Mouse (Mus musculus): ENCODE results near the gene Ube2d2b. TPM values are rescaled to one million over a fixed set of nuclear protein-coding genes. Genes with fewer than 3 reads are reported as not detected.

Gene Ube2d2b
- polyA plus RNA-seq, 1 experiment from 2014 or later, result 0.35 TPM

DNA sequence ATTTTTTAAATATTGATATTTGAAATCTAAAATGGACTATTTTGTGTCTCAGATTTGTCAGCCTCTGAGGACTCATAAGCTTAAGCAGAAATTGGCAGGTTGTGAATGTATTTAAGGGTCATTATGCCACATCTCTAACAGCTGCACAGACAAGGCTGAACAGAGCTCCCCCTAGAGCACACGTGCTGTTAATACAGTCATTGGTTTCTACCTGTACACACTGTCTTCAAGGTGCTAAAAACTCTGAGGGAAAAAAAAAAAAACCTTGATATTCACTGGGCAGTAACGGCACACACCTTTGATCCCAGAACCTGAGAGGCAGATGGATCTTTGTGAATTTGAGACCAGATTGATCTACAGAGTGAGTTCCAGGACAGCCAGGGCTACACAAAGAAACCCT, 29.1 kb downstream of the Ube2d2b start:
- ATAC-seq (ENCODE audit: insufficient number of reproducible peaks, insufficient read depth, low FRiP score, low TSS enrichment), result no peak
- peaks cover 5% of the 10 kb centered on the region; the same call in 1 of the 2 replicates for H3K4me1 ChIP-seq
- no peak overlapping the region for H3K27ac ChIP-seq
- 37% methylated on average over 2 of the region's 2 CpGs for WGBS
- H3K9me3 ChIP-seq, result no peaks in the 10 kb centered on the region
- H3K4me3 ChIP-seq, result no peak overlapping the region
- no peaks in the 10 kb centered on the region for H3K36me3 ChIP-seq
- no peak overlapping the region for H3K4me2 ChIP-seq (replicated peaks)
- no peak overlapping the region for H3K9ac ChIP-seq
- H3K27me3 ChIP-seq, result no peaks in the 10 kb centered on the region

GRCm38 (mm10) chr5:107863971-107864370, 34.1 kb downstream of the Ube2d2b start:
- ATAC-seq (ENCODE audit: insufficient number of reproducible peaks, insufficient read depth, low FRiP score, low TSS enrichment), result no peak
- no peaks in the 10 kb centered on the region for H3K27me3 ChIP-seq
- no peak overlapping the region for H3K4me3 ChIP-seq
- H3K9me3 ChIP-seq, result no peaks in the 10 kb centered on the region
- no peak overlapping the region for H3K9ac ChIP-seq
- no peaks in the 10 kb centered on the region for H3K36me3 ChIP-seq
- no peak overlapping the region for H3K4me2 ChIP-seq (replicated peaks)
- no peak overlapping the region for H3K27ac ChIP-seq
- H3K4me1 ChIP-seq, result peaks cover 6% of the 10 kb centered on the region; the same call in 1 of the 2 replicates
- WGBS, result 76% methylated on average over 3 of the region's 3 CpGs

GRCm38 (mm10) chr5:107866127-107867126, 36.5 kb downstream of the Ube2d2b start:
- Histone ChIP-seq H3K4me3 (no peak overlapping the region), H3K4me2 (replicated peaks) (no peak overlapping the region), H3K9ac (no peak overlapping the region), H3K9me3 (no peaks in the 10 kb centered on the region), H3K4me1 (peaks cover 6% of the 10 kb centered on the region; the same call in 1 of the 2 replicates), H3K36me3 (no peaks in the 10 kb centered on the region), H3K27ac (no peak overlapping the region), H3K27me3 (0 out of 2 replicates have a peak, but pooled peaks cover 3% of the 10 kb centered on the region)
- WGBS, result 70% methylated on average over 2 of the region's 2 CpGs
- no peak for ATAC-seq (ENCODE audit: insufficient number of reproducible peaks, insufficient read depth, low FRiP score, low TSS enrichment)

DNA sequence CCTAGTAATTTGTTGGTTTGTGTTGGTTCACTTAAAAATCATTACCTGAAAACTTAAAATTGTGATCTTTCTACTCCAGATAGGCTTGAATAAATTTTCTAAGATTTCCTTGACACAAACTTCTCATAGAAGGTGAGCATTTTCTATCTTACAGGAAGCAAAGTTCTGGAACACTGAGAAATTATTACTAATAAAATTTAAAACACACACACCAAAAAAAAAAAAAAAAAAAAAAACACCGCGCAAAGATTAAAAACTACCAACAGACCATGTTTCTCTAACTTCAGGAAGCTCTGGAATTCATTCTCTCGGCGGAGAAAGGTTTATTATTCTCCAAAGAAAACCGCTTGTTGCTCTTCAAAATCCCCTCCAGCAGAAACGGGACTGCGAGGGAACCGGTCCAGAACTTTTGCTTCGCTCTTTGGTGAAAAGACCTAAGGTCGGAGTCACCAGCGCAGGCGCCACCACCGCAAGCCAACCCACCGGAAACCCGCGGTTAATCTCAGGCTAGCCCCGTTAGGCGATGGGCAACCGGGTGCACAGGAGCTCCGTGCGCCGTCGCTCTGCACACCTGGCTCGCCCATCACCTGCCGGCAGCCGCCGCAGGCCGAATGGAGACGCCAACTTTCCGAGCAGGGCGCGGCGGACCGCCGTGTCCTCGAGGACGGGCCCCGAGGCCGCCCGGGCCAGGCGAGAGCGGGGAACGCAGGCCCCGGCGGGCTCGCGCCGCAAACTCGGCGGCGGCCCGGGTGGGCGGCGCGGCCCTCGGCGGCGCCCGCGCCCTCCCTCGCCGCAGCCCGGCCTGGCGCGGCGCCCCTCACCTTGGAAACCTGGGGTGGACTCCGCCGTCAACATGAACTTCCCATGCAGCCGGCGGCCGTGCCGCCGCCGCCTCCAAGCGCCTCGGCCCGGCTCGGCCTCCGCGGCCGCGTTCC, 38.3 kb downstream of the Ube2d2b start:
- Histone ChIP-seq H3K4me1 (peaks cover 6% of the 10 kb centered on the region; the same call in 1 of the 2 replicates), H3K9me3 (no peaks in the 10 kb centered on the region), H3K36me3 (no peaks in the 10 kb centered on the region), H3K9ac (peak overlapping the region; percentile 86), H3K27ac (peak overlapping the region; percentile 98), H3K4me2 (replicated peaks) (peak overlapping the region; percentile 53), H3K4me3 (peak overlapping the region; percentile 88), H3K27me3 (0 out of 2 replicates have a peak, but pooled peaks cover 3% of the 10 kb centered on the region)
- ATAC-seq (ENCODE audit: insufficient number of reproducible peaks, insufficient read depth, low FRiP score, low TSS enrichment), result peak; percentile 36
- WGBS, result under 1% methylated on average over 81 of the region's 82 CpGs

DNA sequence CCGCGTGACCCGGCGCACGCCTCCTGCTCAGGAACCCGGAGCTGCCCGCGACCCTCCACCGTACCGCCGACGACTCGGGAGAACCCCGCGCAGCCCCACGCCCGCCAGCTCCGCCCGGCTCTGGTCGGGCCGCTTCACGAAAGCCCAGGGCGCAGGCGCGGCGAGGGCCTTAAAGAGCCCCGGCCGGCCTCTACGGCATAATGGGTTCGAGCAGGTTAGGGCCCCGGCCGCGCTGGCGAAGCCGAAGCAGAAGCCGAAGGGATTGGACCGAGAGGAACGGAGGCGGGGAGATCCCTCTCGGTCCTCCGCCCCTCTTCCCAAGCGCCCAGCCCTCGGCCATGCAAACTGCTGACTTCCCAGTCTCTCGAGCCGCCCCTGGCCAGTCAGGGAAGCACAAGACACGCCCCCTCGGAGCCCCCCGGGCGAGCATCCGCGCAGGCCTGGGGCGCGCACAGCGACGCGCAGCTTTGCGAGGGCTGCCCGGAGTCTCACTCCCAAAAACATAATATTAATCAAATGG, 39.1 kb downstream of the Ube2d2b start:
- WGBS, result under 1% methylated on average over 58 of the region's 58 CpGs
- peak overlapping the region; percentile 53 for H3K4me2 ChIP-seq (replicated peaks)
- H3K4me1 ChIP-seq, result peaks cover 6% of the 10 kb centered on the region; the same call in 1 of the 2 replicates
- peak overlapping the region; percentile 88 for H3K4me3 ChIP-seq
- H3K9ac ChIP-seq, result peak overlapping the region; percentile 86
- ATAC-seq (ENCODE audit: insufficient number of reproducible peaks, insufficient read depth, low FRiP score, low TSS enrichment), result peak; percentile 100
- 0 out of 2 replicates have a peak, but pooled peaks cover 3% of the 10 kb centered on the region for H3K27me3 ChIP-seq
- H3K9me3 ChIP-seq, result no peaks in the 10 kb centered on the region
- no peaks in the 10 kb centered on the region for H3K36me3 ChIP-seq
- peak overlapping the region; percentile 98 for H3K27ac ChIP-seq

- H3K4me2 ChIP-seq (replicated peaks), result no peak overlapping the region
- H3K4me3 ChIP-seq, result no peak overlapping the region
- no peak overlapping the region for H3K27ac ChIP-seq
- H3K27me3 ChIP-seq, result 0 out of 2 replicates have a peak, but pooled peaks cover 3% of the 10 kb centered on the region
- H3K4me1 ChIP-seq, result peaks cover 6% of the 10 kb centered on the region; the same call in 1 of the 2 replicates
- WGBS, result 65% methylated on average over 2 of the region's 2 CpGs
- no peaks in the 10 kb centered on the region for H3K9me3 ChIP-seq
- no peaks in the 10 kb centered on the region for H3K36me3 ChIP-seq
- no peak overlapping the region for H3K9ac ChIP-seq
- no peak for ATAC-seq (ENCODE audit: insufficient number of reproducible peaks, insufficient read depth, low FRiP score, low TSS enrichment)
These were observed 39.8 kb downstream of the Ube2d2b start for GRCm38 (mm10) chr5:107869701-107870100.

- no peaks in the 10 kb centered on the region for H3K9me3 ChIP-seq
- no peaks in the 10 kb centered on the region for H3K4me1 ChIP-seq
- no peak overlapping the region for H3K27ac ChIP-seq
- no peak for ATAC-seq (ENCODE audit: insufficient number of reproducible peaks, insufficient read depth, low FRiP score, low TSS enrichment)
- no peaks in the 10 kb centered on the region for H3K36me3 ChIP-seq
- WGBS, result 89% methylated on average over 6 of the region's 6 CpGs
- no peak overlapping the region for H3K4me2 ChIP-seq (replicated peaks)
- 0 out of 2 replicates have a peak, but pooled peaks cover 3% of the 10 kb centered on the region for H3K27me3 ChIP-seq
- H3K9ac ChIP-seq, result no peak overlapping the region
- H3K4me3 ChIP-seq, result no peak overlapping the region
These were observed 43.4 kb downstream of the Ube2d2b start for GRCm38 (mm10) chr5:107873330-107873729.

- H3K4me1 ChIP-seq, result no peaks in the 10 kb centered on the region
- no peak overlapping the region for H3K4me3 ChIP-seq
- no peaks in the 10 kb centered on the region for H3K9me3 ChIP-seq
- ATAC-seq (ENCODE audit: insufficient number of reproducible peaks, insufficient read depth, low FRiP score, low TSS enrichment), result no peak
- H3K27ac ChIP-seq, result no peak overlapping the region
- 72% methylated on average over 7 of the region's 7 CpGs for WGBS
- H3K27me3 ChIP-seq, result 0 out of 2 replicates have a peak, but pooled peaks cover 3% of the 10 kb centered on the region
- no peak overlapping the region for H3K9ac ChIP-seq
- no peak overlapping the region for H3K4me2 ChIP-seq (replicated peaks)
- no peaks in the 10 kb centered on the region for H3K36me3 ChIP-seq
These were observed 44.0 kb downstream of the Ube2d2b start for GRCm38 (mm10) chr5:107873886-107874302.

GRCm38 (mm10) chr5:107874561-107875260, 44.8 kb downstream of the Ube2d2b start, which contains the start of gene Evi5:
Gene Evi5, minus strand, starts transcription at chr5:107875107.
- no peak within 1 kb of the TSS for H3K4me3 ChIP-seq
- H3K27ac ChIP-seq, result no peak within 1 kb of the TSS
- 52% methylated on average over 4 of the region's 4 CpGs for WGBS
- no peak within 1 kb of the TSS for H3K4me2 ChIP-seq (replicated peaks)
- no peak for ATAC-seq (ENCODE audit: insufficient number of reproducible peaks, insufficient read depth, low FRiP score, low TSS enrichment)
- 0 out of 2 replicates have a peak, but pooled peaks cover 3% of the 10 kb centered on the region for H3K27me3 ChIP-seq
- H3K9ac ChIP-seq, result no peak within 1 kb of the TSS
- no peaks in the 10 kb centered on the region for H3K36me3 ChIP-seq
- H3K9me3 ChIP-seq, result no peaks in the 10 kb centered on the region
- H3K4me1 ChIP-seq, result no peaks in the 10 kb centered on the region

DNA sequence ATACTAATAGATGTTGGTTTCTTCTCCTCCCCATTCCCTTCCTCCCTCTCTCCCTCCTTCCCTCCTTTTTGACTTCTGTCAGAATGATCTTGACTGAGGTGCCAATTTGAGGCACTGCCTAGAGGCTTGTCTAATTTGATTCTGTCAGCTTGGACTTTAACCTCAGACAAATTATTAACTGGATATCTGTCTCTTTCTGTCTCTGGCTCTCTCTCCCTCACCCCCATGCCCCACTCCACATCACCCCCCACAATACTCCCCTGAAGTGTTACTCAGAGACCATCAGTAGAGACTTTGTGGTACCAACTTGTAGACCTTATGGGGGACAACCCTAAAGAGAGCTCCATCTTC, 45.3 kb downstream of the Ube2d2b start:
- H3K4me2 ChIP-seq (replicated peaks), result no peak overlapping the region
- 0 out of 2 replicates have a peak, but pooled peaks cover under 1% of the 10 kb centered on the region for H3K27me3 ChIP-seq
- no peak overlapping the region for H3K27ac ChIP-seq
- ATAC-seq (ENCODE audit: insufficient number of reproducible peaks, insufficient read depth, low FRiP score, low TSS enrichment), result no peak
- H3K36me3 ChIP-seq, result no peaks in the 10 kb centered on the region
- no peak overlapping the region for H3K9ac ChIP-seq
- H3K4me1 ChIP-seq, result no peaks in the 10 kb centered on the region
- no peaks in the 10 kb centered on the region for H3K9me3 ChIP-seq
- H3K4me3 ChIP-seq, result no peak overlapping the region
